Mouse (Mus musculus): ENCODE measurements around the gene Fhl5. TPM values are rescaled to one million over a fixed set of nuclear protein-coding genes. Genes with fewer than 3 reads are reported as not detected.

Gene Fhl5
- not detected in 2 replicates for polyA plus RNA-seq (2012; rRNA removed; ENCODE audit: low replicate concordance)

DNA sequence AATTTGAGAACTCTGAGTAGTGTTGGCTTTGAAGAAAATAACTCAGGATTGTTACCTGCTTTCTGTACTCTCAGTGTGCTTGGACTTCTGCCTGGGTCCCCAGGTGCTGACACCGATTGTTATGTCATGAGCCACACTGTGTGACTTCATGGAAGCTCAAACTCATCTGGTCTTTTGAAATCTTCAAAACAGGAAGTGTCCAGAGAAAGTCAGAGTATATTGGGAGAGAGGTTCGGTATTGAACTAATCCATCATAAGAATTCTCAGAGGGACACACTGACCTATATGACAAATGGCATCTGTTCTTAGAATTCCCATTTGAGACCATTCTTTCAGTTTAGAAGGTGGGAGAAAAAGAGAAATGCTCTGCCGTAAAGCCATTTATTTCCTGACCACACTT is at the start of gene Fhl5:
TSS of gene Fhl5 (minus strand) at position 101 of the 400 bp plus-strand sequence.

DNA sequence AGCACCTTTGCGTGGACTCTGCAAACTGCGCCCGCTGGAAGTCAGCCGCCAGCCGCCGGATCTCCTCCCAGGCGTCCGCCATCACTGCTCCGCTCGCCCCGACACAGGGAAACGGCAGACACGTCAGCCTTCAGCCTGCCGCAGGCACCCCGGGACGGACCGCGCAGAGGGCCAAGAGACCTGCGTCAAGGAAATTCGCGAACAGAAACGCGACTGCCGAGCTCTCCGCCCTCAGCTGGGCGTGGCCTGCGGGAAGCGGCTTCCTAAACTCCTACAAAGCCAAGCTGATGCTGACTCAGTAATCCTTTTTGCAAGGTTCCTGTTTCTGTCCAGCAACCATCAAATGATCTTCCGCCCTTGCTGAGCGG is 39.0 kb upstream of the Fhl5 start, which contains the start of gene Ufl1:
TSS of gene Ufl1 (minus strand) at position 151 of the 368 bp plus-strand sequence.

Other genes with a start within 250 kb of the Fhl5 start
- gene Ufl1, start 38.9 kb upstream of the Fhl5 start, polyA plus RNA-seq (2012; rRNA removed; ENCODE audit: low replicate concordance), result 1.0 and 1.8 TPM in 2 replicates

All from duodenum, adult 2 months (tissue).